Mouse (Mus musculus): ENCODE data around the gene Ankdd1b. TPM values are rescaled to one million over a fixed set of nuclear protein-coding genes. Genes with fewer than 3 reads are reported as not detected.
A peak's percentile ranks its signal among the peaks of the same experiment; 100 is the strongest.

Ankdd1b gene
- polyA plus RNA-seq, 1 experiment from 2014 or later, result 0.21 TPM

DNA sequence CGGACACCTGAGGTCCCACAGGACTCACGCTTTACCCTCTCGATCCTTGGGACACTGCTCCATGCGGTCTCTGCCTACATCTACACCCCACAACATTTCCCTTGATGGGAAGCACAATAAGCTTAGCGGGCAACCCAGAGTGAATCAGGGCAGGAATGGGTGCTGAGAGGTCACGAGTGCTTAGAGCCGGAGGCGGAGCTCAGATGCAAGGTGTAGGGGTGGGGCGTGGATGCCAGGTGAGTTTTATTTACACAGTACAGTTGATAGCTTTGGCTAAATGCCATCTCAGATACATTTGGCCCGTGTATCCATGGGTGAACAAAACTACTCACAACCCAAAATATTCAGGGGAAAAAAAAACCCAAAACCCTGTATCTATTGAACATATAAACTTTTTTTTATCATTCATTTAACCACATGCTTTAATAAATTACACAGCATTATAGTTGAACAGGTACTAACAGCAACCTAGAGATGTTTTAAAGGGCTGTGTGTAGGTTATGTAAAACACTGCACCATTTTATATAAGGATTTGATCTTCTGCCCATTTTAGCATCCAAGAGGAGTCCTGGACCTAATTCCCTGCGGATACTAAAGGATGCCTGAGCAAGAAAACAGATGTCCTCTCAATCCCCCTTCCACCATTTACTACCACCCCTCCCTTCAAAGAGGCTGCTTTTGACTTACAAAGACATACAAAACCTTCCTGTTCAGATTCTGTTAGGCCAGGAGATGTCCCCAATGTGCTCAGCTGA is 19.4 kb downstream of the Ankdd1b start:
- H3K27ac ChIP-seq, result no peak overlapping the region
- H3K4me1 ChIP-seq, result no peaks in the 10 kb centered on the region
- no peak for ATAC-seq (ENCODE audit: low FRiP score)
- H3K4me3 ChIP-seq, result no peak overlapping the region
- WGBS, result 88% methylated on average over 11 of the region's 11 CpGs
- no peaks in the 10 kb centered on the region for H3K9me3 ChIP-seq (replicated peaks)
- H3K36me3 ChIP-seq, result no peaks in the 10 kb centered on the region
- no peaks in the 10 kb centered on the region for H3K27me3 ChIP-seq
- H3K4me2 ChIP-seq (replicated peaks), result no peak overlapping the region
- no peak overlapping the region for H3K9ac ChIP-seq

DNA sequence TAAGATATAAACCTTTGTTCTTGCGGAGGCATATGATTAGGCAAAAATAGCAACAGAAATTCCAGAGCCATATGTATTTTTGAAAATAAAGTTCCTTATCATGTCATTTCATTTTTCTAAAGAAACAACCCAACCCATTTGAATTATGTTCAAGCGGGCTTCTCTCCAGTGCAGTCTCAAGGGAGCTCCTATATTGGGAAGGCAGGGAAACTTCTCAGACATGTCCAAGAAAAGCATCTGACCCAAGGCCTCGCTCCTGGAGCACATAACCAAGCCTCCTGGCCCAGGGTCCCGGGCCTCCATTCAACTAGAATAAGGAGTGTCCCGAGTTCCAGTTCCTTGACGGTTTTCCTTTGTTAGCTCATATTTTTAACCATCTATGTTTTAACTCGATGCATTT is 20.1 kb downstream of the Ankdd1b start:
- Histone ChIP-seq H3K4me2 (replicated peaks) (no peak overlapping the region), H3K4me3 (no peak overlapping the region), H3K9ac (no peak overlapping the region), H3K36me3 (no peaks in the 10 kb centered on the region), H3K27me3 (no peaks in the 10 kb centered on the region), H3K9me3 (replicated peaks) (no peaks in the 10 kb centered on the region), H3K4me1 (no peaks in the 10 kb centered on the region), H3K27ac (no peak overlapping the region)
- WGBS, result 91% methylated on average over 7 of the region's 7 CpGs
- no peak for ATAC-seq (ENCODE audit: low FRiP score)

- H3K9ac ChIP-seq, result no peak overlapping the region
- no peaks in the 10 kb centered on the region for H3K36me3 ChIP-seq
- no peaks in the 10 kb centered on the region for H3K9me3 ChIP-seq (replicated peaks)
- no peak overlapping the region for H3K27ac ChIP-seq
- WGBS, result 90% methylated on average over 11 of the region's 11 CpGs
- ATAC-seq (ENCODE audit: low FRiP score), result no peak
- H3K4me2 ChIP-seq (replicated peaks), result no peak overlapping the region
- H3K27me3 ChIP-seq, result no peaks in the 10 kb centered on the region
- no peaks in the 10 kb centered on the region for H3K4me1 ChIP-seq
- no peak overlapping the region for H3K4me3 ChIP-seq
These were observed 20.7 kb downstream of the Ankdd1b start for GRCm38 (mm10) chr13:96450205-96450856.

DNA sequence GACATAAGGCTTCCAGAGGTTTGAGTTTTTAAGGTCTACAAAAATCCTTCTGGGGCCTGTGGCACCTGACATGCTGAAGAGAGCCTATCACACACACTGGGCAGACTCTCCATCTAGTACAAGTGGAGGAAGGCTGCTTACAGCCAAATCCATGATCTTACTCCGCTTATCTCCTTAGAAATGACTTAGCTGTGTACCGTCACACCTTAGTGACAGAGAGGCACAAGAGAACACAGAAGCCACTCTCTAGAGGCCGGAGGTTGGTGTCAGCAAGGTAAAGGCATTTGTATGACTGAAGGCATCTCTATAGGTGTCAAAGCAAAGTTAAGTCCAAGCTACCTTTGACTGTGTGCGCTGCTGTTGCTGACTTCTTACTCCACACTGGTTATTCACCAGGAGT is 30.6 kb downstream of the Ankdd1b start:
- Histone ChIP-seq H3K36me3 (no peaks in the 10 kb centered on the region), H3K9ac (no peak overlapping the region), H3K27me3 (no peaks in the 10 kb centered on the region), H3K4me2 (replicated peaks) (no peak overlapping the region), H3K9me3 (replicated peaks) (no peaks in the 10 kb centered on the region), H3K4me1 (no peaks in the 10 kb centered on the region), H3K4me3 (no peak overlapping the region), H3K27ac (no peak overlapping the region)
- no peak for ATAC-seq (ENCODE audit: low FRiP score)
- WGBS, result 95% methylated on average over 4 of the region's 4 CpGs

- no peaks in the 10 kb centered on the region for H3K9me3 ChIP-seq (replicated peaks)
- H3K4me1 ChIP-seq, result peaks cover 5% of the 10 kb centered on the region; the same call in 1 of the 2 replicates
- H3K27ac ChIP-seq, result no peak overlapping the region
- H3K9ac ChIP-seq, result no peak overlapping the region
- no peak overlapping the region for H3K4me3 ChIP-seq
- H3K27me3 ChIP-seq, result no peaks in the 10 kb centered on the region
- ATAC-seq (ENCODE audit: low FRiP score), result no peak
- no peak overlapping the region for H3K4me2 ChIP-seq (replicated peaks)
- WGBS, result 90% methylated on average over 1 of the region's 1 CpGs
- no peaks in the 10 kb centered on the region for H3K36me3 ChIP-seq
These were observed 34.1 kb downstream of the Ankdd1b start for GRCm38 (mm10) chr13:96436921-96437320.

DNA sequence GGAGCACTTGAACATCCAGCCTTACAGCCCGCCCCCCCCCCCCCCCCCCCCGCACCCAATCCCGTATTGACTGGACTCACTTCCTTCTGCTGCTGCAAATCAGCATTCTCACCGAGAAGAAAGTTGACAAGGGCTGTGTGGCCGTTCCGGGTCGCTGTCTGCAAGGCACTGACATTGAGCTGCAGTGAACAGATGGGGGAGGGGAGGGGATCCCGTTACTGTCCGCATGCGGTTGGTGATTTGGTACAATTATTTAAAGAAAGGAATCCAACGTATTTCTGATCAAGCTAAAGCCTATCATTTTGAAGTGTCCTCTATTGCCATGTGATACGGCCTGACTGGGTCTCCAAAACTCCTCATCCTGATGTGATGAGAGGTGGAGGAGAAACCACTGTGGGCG is 35.2 kb downstream of the Ankdd1b start:
- Histone ChIP-seq H3K27ac (no peak overlapping the region), H3K9ac (no peak overlapping the region), H3K4me1 (peaks cover 5% of the 10 kb centered on the region; the same call in 1 of the 2 replicates), H3K27me3 (no peaks in the 10 kb centered on the region), H3K4me2 (replicated peaks) (peak overlapping the region; percentile 24; the same call in 1 of the 2 replicates), H3K4me3 (no peak overlapping the region), H3K36me3 (no peaks in the 10 kb centered on the region), H3K9me3 (replicated peaks) (no peaks in the 10 kb centered on the region)
- 29% methylated on average over 12 of the region's 13 CpGs for WGBS
- no peak for ATAC-seq (ENCODE audit: low FRiP score)

- no peak overlapping the region for H3K4me2 ChIP-seq (replicated peaks)
- H3K36me3 ChIP-seq, result no peaks in the 10 kb centered on the region
- H3K27ac ChIP-seq, result no peak overlapping the region
- peaks cover 5% of the 10 kb centered on the region; the same call in 1 of the 2 replicates for H3K4me1 ChIP-seq
- no peak for ATAC-seq (ENCODE audit: low FRiP score)
- H3K27me3 ChIP-seq, result no peaks in the 10 kb centered on the region
- 56% methylated on average over 5 of the region's 5 CpGs for WGBS
- no peaks in the 10 kb centered on the region for H3K9me3 ChIP-seq (replicated peaks)
- H3K4me3 ChIP-seq, result no peak overlapping the region
- no peak overlapping the region for H3K9ac ChIP-seq
These were observed 36.1 kb downstream of the Ankdd1b start for GRCm38 (mm10) chr13:96434899-96435331.

- WGBS, result 72% methylated on average over 11 of the region's 11 CpGs
- H3K27me3 ChIP-seq, result no peaks in the 10 kb centered on the region
These were observed 37.3 kb downstream of the Ankdd1b start for GRCm38 (mm10) chr13:96433648-96434190.

GRCm38 (mm10) chr13:96433041-96433440 is 38.0 kb downstream of the Ankdd1b start:
- peaks cover 5% of the 10 kb centered on the region; the same call in 1 of the 2 replicates for H3K4me1 ChIP-seq
- no peak overlapping the region for H3K9ac ChIP-seq
- H3K27ac ChIP-seq, result no peak overlapping the region
- no peak overlapping the region for H3K4me2 ChIP-seq (replicated peaks)
- H3K4me3 ChIP-seq, result no peak overlapping the region
- no peaks in the 10 kb centered on the region for H3K9me3 ChIP-seq (replicated peaks)
- no peaks in the 10 kb centered on the region for H3K27me3 ChIP-seq
- no peak for ATAC-seq (ENCODE audit: low FRiP score)
- H3K36me3 ChIP-seq, result no peaks in the 10 kb centered on the region
- WGBS, result 88% methylated on average over 6 of the region's 6 CpGs

More at GRCm38 (mm10) chr13:96433648-96434190, 37.3 kb downstream of the Ankdd1b start:
- Histone ChIP-seq H3K27ac (no peak overlapping the region), H3K36me3 (no peaks in the 10 kb centered on the region), H3K9ac (no peak overlapping the region), H3K4me1 (peaks cover 5% of the 10 kb centered on the region; the same call in 1 of the 2 replicates), H3K4me2 (replicated peaks) (no peak overlapping the region), H3K9me3 (replicated peaks) (no peaks in the 10 kb centered on the region), H3K4me3 (no peak overlapping the region)
- ATAC-seq (ENCODE audit: low FRiP score), result no peak

GRCm38 (mm10) chr13:96432376-96432811 is 38.6 kb downstream of the Ankdd1b start:
- Histone ChIP-seq H3K4me1 (peaks cover 5% of the 10 kb centered on the region; the same call in 1 of the 2 replicates), H3K9me3 (replicated peaks) (no peaks in the 10 kb centered on the region), H3K9ac (no peak overlapping the region), H3K27ac (no peak overlapping the region), H3K27me3 (no peaks in the 10 kb centered on the region), H3K36me3 (no peaks in the 10 kb centered on the region), H3K4me3 (no peak overlapping the region), H3K4me2 (replicated peaks) (no peak overlapping the region)
- no peak for ATAC-seq (ENCODE audit: low FRiP score)
- WGBS, result 64% methylated on average over 3 of the region's 3 CpGs

- Histone ChIP-seq H3K27ac (no peak overlapping the region), H3K4me3 (no peak overlapping the region), H3K9ac (no peak overlapping the region), H3K36me3 (no peaks in the 10 kb centered on the region), H3K4me1 (peaks cover 5% of the 10 kb centered on the region; the same call in 1 of the 2 replicates), H3K9me3 (replicated peaks) (no peaks in the 10 kb centered on the region), H3K4me2 (replicated peaks) (no peak overlapping the region), H3K27me3 (no peaks in the 10 kb centered on the region)
- peak; percentile 79 for ATAC-seq (ENCODE audit: low FRiP score)
- 36% methylated on average over 12 of the region's 12 CpGs for WGBS
These were observed 39.3 kb downstream of the Ankdd1b start for GRCm38 (mm10) chr13:96431595-96432156.

GRCm38 (mm10) chr13:96428531-96428930 is 42.5 kb downstream of the Ankdd1b start:
- Histone ChIP-seq H3K36me3 (no peaks in the 10 kb centered on the region), H3K9me3 (replicated peaks) (no peaks in the 10 kb centered on the region), H3K27me3 (no peaks in the 10 kb centered on the region), H3K4me1 (no peaks in the 10 kb centered on the region), H3K9ac (no peak overlapping the region), H3K4me2 (replicated peaks) (no peak overlapping the region), H3K4me3 (no peak overlapping the region), H3K27ac (no peak overlapping the region)
- no peak for ATAC-seq (ENCODE audit: low FRiP score)
- 78% methylated on average over 5 of the region's 5 CpGs for WGBS
